Mouse (Mus musculus): Measurements from ENCODE around the gene Cyb561a3. TPM values are rescaled to one million over a fixed set of nuclear protein-coding genes. Genes with fewer than 3 reads are reported as not detected.
A peak's percentile ranks its signal among the peaks of the same experiment; 100 is the strongest.

Gene Cyb561a3
- polyA plus RNA-seq, 1 experiment: 21.0 TPM

DNA sequence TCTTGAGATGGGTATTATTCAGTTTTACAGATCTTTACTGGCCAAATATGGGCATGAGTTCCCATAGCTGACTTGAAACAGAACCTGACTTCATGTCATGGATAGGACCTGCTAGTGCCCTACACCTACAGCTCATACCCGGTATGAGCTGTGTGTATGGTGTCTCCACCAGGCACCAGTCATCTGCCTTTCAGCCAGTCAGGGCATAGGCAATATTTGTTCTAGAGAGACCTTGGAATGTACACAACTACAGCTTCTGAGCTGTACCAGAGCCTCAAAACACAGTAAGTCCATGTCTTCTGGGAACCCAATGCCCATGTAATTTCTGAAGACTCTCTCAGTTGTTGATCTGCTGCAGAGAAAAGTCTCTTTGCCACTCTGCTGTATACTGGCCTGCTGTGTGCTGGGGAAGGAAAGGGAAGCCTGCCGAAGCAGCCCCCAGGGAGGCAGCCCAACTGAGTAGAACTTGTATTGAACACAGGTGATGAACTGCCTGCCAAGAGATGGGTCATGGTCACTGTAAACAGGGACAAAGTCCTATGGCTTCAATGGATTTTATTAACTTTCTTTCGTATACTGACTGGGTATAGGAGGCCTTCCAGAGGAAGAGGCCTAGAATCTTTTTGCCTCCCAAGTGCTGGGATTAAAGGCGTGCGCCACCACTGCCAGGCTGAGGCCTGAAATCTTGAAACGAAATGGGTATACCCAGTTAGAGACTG is 14.8 kb downstream of the Cyb561a3 start:
- peaks cover 54% of the 10 kb centered on the region for H3K36me3 ChIP-seq (ENCODE audit: control insufficient read depth, insufficient read depth)
- TF ChIP-seq FOSL1 (IDR thresholded peaks at IDR 0.05; ENCODE audit: insufficient read depth, low read length, poor library complexity, severe bottlenecking) (no peak), CEBPB (IDR thresholded peaks at IDR 0.05; ENCODE audit: low read depth) (no peak), MYOD1 (IDR thresholded peaks at IDR 0.05; ENCODE audit: control insufficient read depth, insufficient read length, low read depth) (no peak), MAX (IDR thresholded peaks at IDR 0.05) (no peak), MYOG (IDR thresholded peaks at IDR 0.05; ENCODE audit: control insufficient read depth, extremely low read depth, insufficient read length) (no peak), USF1 (IDR thresholded peaks at IDR 0.05; ENCODE audit: low read depth) (no peak), CTCF (IDR thresholded peaks at IDR 0.05; ENCODE audit: control insufficient read depth, insufficient read depth, insufficient read length) (no peak)
- no peaks in the 10 kb centered on the region for H3K79me2 ChIP-seq (ENCODE audit: control insufficient read depth, insufficient read depth)
- H3ac ChIP-seq (ENCODE audit: control insufficient read depth, insufficient read length, low read depth): no peak overlapping the region
- H3K79me3 ChIP-seq (ENCODE audit: low read depth): no peaks in the 10 kb centered on the region
- H3K27me3 ChIP-seq (ENCODE audit: control insufficient read depth, insufficient read depth, insufficient read length): no peaks in the 10 kb centered on the region
- no peak overlapping the region for H3K4me3 ChIP-seq (ENCODE audit: insufficient read depth, poor library complexity, severe bottlenecking)

DNA sequence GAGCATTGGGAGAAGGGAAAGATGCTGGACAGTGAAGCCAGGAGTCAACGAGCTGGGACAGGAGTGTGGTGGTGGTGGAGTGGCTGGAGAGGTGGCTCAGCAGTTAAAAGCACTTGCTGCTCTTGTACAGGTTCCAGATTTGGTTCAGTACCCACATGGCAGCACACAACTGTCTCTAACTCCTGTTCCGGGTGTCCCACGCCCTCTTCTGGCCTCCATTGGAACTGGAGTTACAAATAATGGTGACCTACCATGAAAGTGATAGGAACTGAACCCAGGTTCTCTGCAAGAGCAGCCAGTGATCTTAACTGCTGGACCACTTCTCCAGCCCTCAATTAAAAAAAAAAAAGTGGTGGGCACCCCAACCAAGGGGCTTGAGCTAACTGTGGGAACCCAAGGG is 21.2 kb downstream of the Cyb561a3 start:
- no peaks in the 10 kb centered on the region for H3K79me2 ChIP-seq (ENCODE audit: control insufficient read depth, insufficient read depth)
- no peak overlapping the region for H3ac ChIP-seq (ENCODE audit: control insufficient read depth, insufficient read length, low read depth)
- H3K36me3 ChIP-seq (ENCODE audit: control insufficient read depth, insufficient read depth): peaks cover 38% of the 10 kb centered on the region
- no peaks in the 10 kb centered on the region for H3K79me3 ChIP-seq (ENCODE audit: low read depth)
- H3K4me3 ChIP-seq (ENCODE audit: insufficient read depth, poor library complexity, severe bottlenecking): no peak overlapping the region
- no peaks in the 10 kb centered on the region for H3K27me3 ChIP-seq (ENCODE audit: control insufficient read depth, insufficient read depth, insufficient read length)
- TF ChIP-seq MAX (IDR thresholded peaks at IDR 0.05) (no peak), USF1 (IDR thresholded peaks at IDR 0.05; ENCODE audit: low read depth) (no peak), CTCF (IDR thresholded peaks at IDR 0.05; ENCODE audit: control insufficient read depth, insufficient read depth, insufficient read length) (no peak), MYOD1 (IDR thresholded peaks at IDR 0.05; ENCODE audit: control insufficient read depth, insufficient read length, low read depth) (no peak), MYOG (IDR thresholded peaks at IDR 0.05; ENCODE audit: control insufficient read depth, extremely low read depth, insufficient read length) (no peak), FOSL1 (IDR thresholded peaks at IDR 0.05; ENCODE audit: insufficient read depth, low read length, poor library complexity, severe bottlenecking) (no peak), CEBPB (IDR thresholded peaks at IDR 0.05; ENCODE audit: low read depth) (no peak)

DNA sequence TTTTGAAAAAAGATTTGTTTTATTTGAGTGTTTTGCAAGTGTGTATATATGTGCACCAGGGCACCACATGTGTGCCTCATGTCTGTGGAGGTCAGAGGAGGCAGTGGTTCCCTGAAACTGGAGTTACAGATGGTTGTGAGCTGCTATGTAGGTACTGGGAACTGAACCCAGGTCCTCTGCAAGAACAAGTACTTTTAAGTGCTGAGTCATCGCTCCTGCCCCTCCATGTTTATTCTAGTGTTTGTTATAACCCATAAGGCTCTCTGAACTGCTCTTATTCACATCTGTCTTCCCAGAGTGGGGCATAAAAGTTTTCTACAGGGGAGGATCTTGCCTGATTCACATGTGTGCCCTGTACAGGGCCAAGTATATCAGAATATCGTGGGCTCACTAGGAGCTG is 22.7 kb downstream of the Cyb561a3 start:
- Histone ChIP-seq H3K4me3 (ENCODE audit: insufficient read depth, poor library complexity, severe bottlenecking) (no peak overlapping the region), H3K36me3 (ENCODE audit: control insufficient read depth, insufficient read depth) (peaks cover 27% of the 10 kb centered on the region), H3K27me3 (ENCODE audit: control insufficient read depth, insufficient read depth, insufficient read length) (no peaks in the 10 kb centered on the region), H3K79me2 (ENCODE audit: control insufficient read depth, insufficient read depth) (peaks cover under 1% of the 10 kb centered on the region), H3ac (ENCODE audit: control insufficient read depth, insufficient read length, low read depth) (no peak overlapping the region), H3K79me3 (ENCODE audit: low read depth) (no peaks in the 10 kb centered on the region)
- TF ChIP-seq MYOD1 (IDR thresholded peaks at IDR 0.05; ENCODE audit: control insufficient read depth, insufficient read length, low read depth) (no peak), MYOG (IDR thresholded peaks at IDR 0.05; ENCODE audit: control insufficient read depth, extremely low read depth, insufficient read length) (no peak), CEBPB (IDR thresholded peaks at IDR 0.05; ENCODE audit: low read depth) (no peak), USF1 (IDR thresholded peaks at IDR 0.05; ENCODE audit: low read depth) (no peak), MAX (IDR thresholded peaks at IDR 0.05) (no peak), FOSL1 (IDR thresholded peaks at IDR 0.05; ENCODE audit: insufficient read depth, low read length, poor library complexity, severe bottlenecking) (no peak), CTCF (IDR thresholded peaks at IDR 0.05; ENCODE audit: control insufficient read depth, insufficient read depth, insufficient read length) (no peak)

DNA sequence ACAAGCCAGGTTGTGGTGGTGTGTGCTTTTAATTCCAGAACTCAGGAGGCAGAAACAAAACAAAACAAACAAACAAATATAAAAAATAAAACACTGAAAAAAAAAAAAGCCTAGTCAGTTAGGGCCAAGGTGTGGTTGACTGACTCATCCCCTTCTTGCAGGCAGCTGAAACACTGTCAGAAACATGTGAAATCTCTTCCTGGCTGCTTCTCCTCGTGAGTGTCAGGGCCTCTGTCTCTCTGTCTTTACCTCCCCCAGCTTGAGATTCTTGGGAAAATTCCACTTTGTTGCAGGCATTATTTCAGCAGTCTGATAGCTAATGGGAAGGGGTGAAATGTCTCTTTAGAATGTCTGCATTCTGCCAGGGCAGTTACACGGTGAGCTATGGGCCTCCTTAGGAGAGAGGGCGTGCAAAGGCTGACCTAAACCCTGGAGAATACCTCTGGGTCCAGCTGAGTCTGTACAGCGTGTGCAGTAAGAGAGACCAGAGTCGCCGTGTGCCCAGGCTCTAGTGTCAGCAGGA is 25.3 kb downstream of the Cyb561a3 start:
- Histone ChIP-seq H3K27me3 (ENCODE audit: control insufficient read depth, insufficient read depth, insufficient read length) (no peaks in the 10 kb centered on the region), H3ac (ENCODE audit: control insufficient read depth, insufficient read length, low read depth) (peak overlapping the region; percentile 78), H3K36me3 (ENCODE audit: control insufficient read depth, insufficient read depth) (peaks cover 25% of the 10 kb centered on the region), H3K79me3 (ENCODE audit: low read depth) (peaks cover 19% of the 10 kb centered on the region), H3K79me2 (ENCODE audit: control insufficient read depth, insufficient read depth) (peaks cover 27% of the 10 kb centered on the region), H3K4me3 (ENCODE audit: insufficient read depth, poor library complexity, severe bottlenecking) (no peak overlapping the region)
- TF ChIP-seq FOSL1 (IDR thresholded peaks at IDR 0.05; ENCODE audit: insufficient read depth, low read length, poor library complexity, severe bottlenecking) (no peak), MAX (IDR thresholded peaks at IDR 0.05) (no peak), CEBPB (IDR thresholded peaks at IDR 0.05; ENCODE audit: low read depth) (no peak), CTCF (IDR thresholded peaks at IDR 0.05; ENCODE audit: control insufficient read depth, insufficient read depth, insufficient read length) (no peak), MYOD1 (IDR thresholded peaks at IDR 0.05; ENCODE audit: control insufficient read depth, insufficient read length, low read depth) (no peak), USF1 (IDR thresholded peaks at IDR 0.05; ENCODE audit: low read depth) (no peak), MYOG (IDR thresholded peaks at IDR 0.05; ENCODE audit: control insufficient read depth, extremely low read depth, insufficient read length) (no peak)

DNA sequence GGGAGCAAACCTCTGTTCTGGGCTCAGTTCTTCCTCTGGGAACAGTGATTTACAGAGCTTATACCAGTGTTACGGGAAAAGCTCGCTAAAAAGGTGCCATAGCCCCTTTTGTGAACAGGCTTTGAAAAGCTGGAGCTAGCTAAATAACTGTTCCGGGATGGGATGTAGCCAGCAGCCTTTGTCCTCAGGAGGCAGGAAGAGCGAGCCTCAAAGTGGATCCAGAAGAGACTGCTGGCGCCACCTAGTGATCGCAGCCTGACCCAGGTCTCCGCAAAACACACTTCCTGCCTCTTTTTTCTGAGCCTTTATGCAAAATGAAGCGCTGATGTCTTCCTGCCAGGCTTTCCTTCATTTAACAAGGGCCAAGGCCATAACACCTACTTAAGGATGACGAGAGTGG is 25.8 kb downstream of the Cyb561a3 start:
- peak; percentile 85 for TF ChIP-seq CTCF (IDR thresholded peaks at IDR 0.05; ENCODE audit: control insufficient read depth, insufficient read depth, insufficient read length)
- TF ChIP-seq CEBPB (IDR thresholded peaks at IDR 0.05; ENCODE audit: low read depth): no peak
- H3K27me3 ChIP-seq (ENCODE audit: control insufficient read depth, insufficient read depth, insufficient read length): no peaks in the 10 kb centered on the region
- H3ac ChIP-seq (ENCODE audit: control insufficient read depth, insufficient read length, low read depth): peak overlapping the region; percentile 78
- H3K36me3 ChIP-seq (ENCODE audit: control insufficient read depth, insufficient read depth): peaks cover 29% of the 10 kb centered on the region
- no peak overlapping the region for H3K4me3 ChIP-seq (ENCODE audit: insufficient read depth, poor library complexity, severe bottlenecking)
- H3K79me3 ChIP-seq (ENCODE audit: low read depth): peaks cover 24% of the 10 kb centered on the region
- peaks cover 32% of the 10 kb centered on the region for H3K79me2 ChIP-seq (ENCODE audit: control insufficient read depth, insufficient read depth)
